Mouse (Mus musculus) left cerebral cortex, postnatal 14 days (tissue): ENCODE results near the gene Hoxb6. TPM values are rescaled to one million over a fixed set of nuclear protein-coding genes. Genes with fewer than 3 reads are reported as not detected.

Source experiments
- DNase-seq, 2 experiments: peaks; one replicate each; pipeline ENCODE4 v3.0.0; 2021 to 2022; ENCODE audit warnings: low spot score in 2 of 2, mixed read lengths in 1 of 2
- intact Hi-C: fragments of 180-260 bp; cut with DNase I; formaldehyde crosslinking; loops from one replicate; pipeline ENCODE4 v1.15.1; 2025
- total RNA-seq, 2 experiments: library from RNA; stranded (reverse); gene quantifications; 2 replicates each; pipeline ENCODE4 v1.2.3; 2021

The Hoxb6 gene
- total RNA-seq, 2 experiments from 2014 or later, result not detected

DNA sequence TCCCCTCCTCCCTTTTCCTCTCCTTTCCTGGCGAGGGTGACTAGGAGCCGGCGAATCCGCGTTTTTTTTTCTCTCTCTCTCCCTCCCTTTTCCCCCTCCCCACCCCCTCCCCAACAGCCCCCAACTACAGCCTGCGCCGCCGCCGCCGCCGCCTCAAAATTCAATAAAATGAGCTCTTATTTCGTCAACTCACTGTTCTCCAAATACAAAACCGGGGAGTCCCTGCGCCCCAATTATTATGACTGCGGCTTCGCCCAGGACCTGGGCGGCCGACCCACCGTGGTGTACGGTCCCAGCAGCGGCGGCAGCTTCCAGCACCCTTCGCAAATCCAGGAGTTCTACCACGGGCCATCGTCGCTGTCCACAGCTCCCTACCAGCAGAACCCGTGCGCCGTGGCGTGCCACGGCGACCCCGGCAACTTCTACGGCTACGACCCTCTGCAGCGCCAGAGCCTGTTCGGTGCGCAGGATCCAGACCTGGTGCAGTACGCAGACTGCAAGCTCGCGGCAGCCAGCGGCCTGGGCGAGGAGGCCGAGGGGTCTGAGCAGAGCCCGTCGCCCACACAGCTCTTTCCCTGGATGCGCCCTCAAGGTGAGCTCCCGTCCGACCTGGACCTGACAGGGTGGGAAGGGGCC lies 9.4 kb upstream of the Hoxb6 start:
- no peak for DNase-seq
- intact Hi-C loops, result loop anchor here (10.0 kb wide), 1 partner anchor 732 kb away; the partner anchor contains the start of gene Sp6

DNA sequence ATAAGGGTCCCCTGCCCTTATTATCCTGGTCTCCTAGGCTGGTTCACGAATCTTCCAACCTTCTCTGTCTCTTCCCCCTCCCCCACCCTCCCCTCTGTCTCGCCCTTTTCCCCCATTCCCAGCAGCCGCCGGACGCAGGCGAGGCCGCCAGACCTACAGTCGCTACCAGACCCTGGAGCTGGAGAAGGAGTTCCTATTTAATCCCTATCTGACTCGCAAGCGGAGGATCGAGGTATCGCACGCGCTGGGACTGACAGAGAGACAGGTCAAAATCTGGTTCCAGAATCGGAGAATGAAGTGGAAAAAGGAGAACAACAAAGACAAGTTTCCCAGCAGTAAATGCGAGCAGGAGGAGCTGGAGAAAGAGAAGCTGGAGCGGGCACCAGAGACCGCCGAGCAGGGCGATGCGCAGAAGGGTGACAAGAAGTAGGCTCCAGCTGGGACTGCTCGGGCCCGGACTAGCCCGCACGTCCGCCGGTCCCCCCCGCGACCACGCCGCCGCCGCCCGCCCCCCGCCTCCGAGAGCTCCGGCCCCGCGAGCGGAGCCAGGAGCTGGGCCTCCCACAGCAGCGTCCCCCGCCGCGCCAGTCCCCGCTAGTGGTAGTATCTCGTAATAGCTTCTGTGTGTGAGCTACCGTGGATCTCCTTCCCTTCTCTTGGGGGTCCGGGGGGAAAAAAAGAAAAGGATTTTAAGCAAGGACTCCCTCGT lies 8.1 kb upstream of the Hoxb6 start:
- intact Hi-C loops, result loop anchor here (10.0 kb wide), 1 partner anchor 731 kb away; the partner anchor contains the start of gene Sp6
- peak in 1 of 2 experiments; percentile 12 for DNase-seq

DNA sequence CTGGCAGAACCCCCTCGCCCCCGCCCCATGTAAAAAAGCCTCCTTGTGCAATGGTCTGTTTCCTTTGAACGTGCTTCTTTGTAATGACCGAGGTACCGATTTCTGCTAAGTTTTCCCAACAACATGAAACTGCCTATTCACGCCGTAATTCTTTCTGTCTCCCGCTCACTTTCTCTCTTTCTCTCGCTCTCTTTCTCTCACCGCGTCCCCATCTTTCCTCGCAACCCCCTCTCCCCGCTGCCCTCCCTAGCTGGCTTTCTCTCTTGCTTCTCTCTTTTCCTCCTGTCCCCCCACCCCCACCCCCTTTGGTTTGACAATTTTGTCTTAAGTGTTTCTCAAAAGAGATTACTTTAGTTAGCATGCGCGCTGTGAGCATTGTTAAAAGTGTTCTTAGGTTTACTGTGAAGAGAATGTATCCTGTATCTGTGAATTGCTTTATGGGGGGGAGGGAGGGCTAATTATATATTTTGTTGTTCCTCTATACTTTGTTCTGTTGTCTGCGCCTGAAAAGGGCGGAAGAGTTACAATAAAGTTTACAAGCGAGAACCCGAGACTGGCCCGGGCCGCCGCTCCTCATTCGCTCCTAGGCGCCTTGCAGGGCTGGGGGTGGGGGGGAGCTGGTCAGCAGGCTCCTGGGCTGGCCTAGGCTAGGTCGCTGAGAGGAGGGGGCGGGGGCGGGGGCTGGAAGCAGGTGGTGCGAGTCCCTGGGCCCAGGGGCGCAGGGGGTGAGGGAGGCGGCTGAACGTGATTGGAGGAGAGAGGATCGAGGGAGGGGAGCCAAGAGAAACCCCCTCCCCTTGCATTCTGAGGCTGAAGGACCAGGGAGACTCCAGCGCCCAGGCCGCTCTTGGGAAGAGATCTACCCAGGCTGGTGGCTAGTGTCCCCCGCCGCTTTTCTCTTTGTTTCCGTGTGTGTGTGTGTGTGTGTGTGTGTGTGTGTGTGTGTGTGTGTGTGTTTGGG lies 7.2 kb upstream of the Hoxb6 start:
- no peak for DNase-seq
- intact Hi-C loops, result loop anchor here (10.0 kb wide), 1 partner anchor 730 kb away; the partner anchor contains the start of gene Sp6

DNA sequence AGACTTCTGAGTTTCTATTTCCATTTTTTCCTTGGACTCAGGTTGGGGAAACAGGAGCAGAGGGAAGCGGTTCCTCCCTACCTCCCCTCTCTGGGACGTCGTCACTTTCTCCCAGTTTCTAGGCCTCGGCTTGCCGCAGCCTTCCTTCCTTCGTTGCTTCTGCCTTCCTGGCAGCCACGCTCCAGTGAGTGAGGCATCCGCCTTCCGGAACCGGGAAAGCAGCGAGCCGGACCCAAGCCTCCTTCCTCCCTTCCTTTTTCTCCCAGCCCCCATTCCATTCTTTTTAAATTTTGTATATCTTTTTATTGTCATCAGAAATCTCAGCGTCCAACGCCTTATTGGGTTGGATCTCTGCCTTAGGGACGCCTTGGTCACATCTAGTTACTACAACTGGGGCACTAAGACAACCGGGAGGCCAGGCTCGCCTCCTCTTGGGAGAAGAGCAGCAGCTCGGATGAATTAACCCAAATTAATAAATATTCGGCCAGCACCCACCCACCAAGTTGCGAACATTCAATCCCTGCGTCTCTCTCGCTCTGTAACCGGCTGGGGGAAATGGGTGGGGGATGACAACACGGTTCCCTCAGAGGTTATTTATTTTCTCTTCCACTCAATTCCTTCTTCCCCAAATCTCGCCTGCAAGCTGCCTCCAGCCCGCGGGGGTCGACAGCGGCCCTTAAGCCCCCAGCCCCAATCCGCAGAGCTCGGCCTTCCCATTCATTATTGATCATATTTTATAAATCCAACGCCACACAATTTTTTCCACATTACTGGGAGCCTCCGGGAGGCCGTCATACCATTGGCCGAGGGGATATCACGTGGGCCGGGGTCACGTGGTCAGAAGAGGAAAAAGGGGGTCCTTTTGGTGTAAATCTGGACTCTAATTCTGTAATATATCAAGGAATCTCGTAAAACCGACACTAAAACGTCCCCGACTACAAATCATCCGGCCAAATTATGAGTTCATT lies 6.2 kb upstream of the Hoxb6 start, which contains the start of gene Hoxb7:
TSS of gene Hoxb7 (plus strand) at position 853 of the 968 bp plus-strand sequence.
- DNase-seq, result no peak
- intact Hi-C loops, result loop anchor here (10.0 kb wide), 1 partner anchor 729 kb away; the partner anchor contains the start of gene Sp6

DNA sequence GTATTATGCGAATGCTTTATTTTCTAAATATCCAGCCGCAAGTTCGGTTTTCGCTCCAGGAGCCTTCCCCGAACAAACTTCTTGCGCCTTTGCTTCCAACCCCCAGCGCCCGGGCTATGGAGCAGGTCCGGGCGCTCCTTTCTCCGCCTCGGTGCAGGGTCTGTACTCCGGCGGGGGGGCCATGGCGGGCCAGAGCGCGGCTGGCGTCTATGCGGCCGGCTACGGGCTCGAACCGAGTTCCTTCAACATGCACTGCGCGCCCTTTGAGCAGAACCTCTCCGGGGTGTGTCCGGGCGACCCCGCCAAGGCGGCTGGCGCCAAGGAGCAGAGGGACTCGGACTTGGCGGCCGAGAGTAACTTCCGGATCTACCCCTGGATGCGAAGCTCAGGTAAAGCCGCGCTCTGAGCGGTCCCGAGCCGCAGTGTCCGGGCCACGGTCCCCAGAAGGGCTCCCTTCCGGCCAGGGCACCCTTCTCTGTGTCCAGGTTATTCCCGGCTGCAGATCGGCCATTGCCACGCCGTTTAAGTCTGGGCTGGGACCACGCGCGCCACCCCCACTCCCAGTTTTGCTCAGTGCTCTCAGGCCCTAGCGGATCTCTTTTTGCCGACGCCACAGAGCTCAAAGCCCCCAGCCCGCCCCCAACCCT lies 5.4 kb upstream of the Hoxb6 start:
- intact Hi-C loops, result loop anchor here (10.0 kb wide), 1 partner anchor 728 kb away; the partner anchor contains the start of gene Sp6
- no peak for DNase-seq

DNA sequence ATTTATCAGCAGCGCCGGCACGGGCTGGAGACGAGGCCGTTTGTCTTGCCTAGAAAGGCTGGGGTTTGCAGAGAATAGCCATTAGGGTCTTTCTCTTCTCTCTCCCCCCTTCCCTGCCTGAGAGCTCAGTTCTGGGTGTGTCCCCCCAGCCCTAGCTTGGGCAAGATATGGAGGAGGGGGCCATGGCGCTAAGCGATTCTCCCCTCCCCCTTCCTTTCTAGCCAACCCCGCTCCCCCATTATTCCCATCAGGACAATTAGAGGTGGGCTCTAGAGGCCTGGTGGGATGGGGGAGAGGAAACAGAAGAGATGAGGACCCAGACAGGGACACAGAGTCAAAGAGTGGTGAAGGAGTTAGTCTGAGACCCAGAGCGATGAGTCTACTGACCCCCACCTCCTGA lies 4.9 kb upstream of the Hoxb6 start:
- DNase-seq, result no peak
- intact Hi-C loops, result loop anchor here (10.0 kb wide), 1 partner anchor 727 kb away; the partner anchor contains the start of gene Sp6

DNA sequence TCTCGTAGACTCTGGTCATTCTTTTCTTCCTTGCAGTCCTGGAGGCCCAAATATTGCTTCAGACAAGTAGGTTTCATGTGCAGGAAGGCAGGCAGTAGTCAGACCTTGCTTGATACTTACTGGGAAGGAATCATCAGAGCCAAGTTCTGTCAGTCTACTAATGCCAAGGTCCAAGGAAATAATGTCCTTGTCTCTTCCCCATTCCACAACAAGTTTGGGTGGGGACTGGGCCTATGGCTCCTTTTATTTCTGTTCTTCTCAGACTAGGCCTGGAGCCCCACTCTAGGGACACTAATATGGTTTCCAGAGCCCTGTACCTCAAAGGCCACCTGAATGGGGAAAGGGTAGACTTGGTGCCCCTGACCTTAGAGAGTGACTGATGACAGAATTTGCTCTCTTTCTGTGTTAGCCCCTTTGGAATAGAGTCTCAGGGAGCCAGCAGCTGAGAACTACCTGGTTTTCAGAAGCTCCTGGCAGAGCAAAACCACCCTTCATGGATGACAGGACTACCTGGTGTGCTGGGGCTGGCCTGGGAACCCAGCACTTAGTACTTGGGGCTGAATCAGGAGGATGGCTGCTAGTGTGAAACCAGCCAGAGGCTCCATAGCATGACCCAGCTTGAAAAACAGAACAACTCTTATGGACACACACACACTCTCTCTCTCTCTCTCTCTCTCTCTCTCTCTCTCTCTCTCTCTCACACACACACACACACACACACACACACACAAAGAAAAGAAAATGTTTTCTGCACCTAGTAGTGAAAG lies 3.6 kb upstream of the Hoxb6 start:
- no peak for DNase-seq
- intact Hi-C loops, result loop anchor here (10.0 kb wide), 1 partner anchor 726 kb away; the partner anchor contains the start of gene Sp6

DNA sequence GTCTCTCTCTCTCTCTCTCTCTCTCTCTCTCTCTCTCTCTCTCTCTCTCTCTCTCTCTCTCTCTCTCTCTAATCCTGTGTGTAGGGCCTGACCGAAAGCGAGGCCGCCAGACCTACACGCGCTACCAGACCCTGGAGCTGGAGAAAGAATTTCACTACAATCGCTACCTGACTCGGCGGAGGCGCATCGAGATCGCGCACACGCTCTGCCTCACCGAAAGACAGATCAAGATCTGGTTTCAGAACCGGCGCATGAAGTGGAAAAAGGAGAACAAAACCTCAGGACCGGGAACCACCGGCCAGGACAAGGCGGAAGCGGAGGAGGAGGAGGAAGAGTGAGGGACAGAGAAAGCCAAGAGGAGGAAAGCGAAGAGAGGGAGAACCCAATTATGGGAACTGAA lies 3.0 kb upstream of the Hoxb6 start:
- DNase-seq, result no peak
- intact Hi-C loops, result loop anchor here (10.0 kb wide), 1 partner anchor 726 kb away; the partner anchor contains the start of gene Sp6

DNA sequence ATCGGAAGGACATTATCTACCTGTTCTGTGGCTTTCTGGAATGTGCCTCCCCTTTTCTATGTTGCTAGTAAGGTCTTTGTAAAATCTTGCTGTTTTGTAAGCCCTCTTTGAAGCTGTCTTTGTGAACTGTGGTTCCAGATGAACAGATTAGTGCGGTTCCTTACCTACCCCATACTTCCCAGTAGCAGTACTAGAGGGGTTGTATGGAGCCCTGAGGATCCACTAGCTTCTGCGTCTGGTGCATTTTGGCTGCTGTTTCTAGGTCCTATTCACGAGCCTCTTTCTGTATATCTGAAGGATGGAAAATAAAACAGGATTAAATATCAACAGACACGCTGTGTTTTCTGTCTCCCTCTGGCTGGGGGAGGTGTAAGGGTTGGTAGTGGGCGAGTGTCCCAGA lies 2.4 kb upstream of the Hoxb6 start:
- intact Hi-C loops, result loop anchor here (10.0 kb wide), 1 partner anchor 725 kb away; the partner anchor contains the start of gene Sp6
- no peak for DNase-seq

DNA sequence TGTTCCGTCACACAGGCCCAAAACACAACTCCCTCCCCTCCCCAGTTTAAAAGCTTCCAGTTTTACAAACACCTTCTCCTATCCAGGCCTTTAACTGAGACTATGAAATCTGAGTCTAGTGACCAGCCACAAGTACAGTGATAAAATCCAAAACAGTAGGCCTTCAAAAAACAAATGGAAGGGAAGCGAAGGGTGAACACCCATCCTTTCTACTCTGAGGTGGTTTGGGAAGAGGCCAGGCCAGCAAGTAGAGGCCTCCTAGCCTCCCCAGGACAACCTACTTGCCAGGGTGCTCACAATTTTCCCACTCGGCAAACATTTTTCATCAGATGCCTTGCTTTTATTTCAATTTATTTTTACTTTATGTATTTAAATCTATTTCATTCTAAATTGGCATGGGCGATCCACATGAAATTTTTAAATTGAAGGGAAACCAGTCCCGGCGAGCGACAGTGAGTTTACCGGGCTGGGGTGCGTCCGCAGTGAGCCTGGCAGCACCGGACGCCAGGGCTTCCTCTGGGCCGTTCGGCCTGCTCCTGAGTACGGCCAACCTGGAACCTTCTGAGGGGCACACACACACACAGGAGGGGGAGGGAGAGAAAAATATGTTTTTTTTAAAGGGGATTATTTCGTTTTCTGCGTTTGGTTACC lies 1.4 kb upstream of the Hoxb6 start:
- no peak for DNase-seq
- intact Hi-C loops, result no loop called here

DNA sequence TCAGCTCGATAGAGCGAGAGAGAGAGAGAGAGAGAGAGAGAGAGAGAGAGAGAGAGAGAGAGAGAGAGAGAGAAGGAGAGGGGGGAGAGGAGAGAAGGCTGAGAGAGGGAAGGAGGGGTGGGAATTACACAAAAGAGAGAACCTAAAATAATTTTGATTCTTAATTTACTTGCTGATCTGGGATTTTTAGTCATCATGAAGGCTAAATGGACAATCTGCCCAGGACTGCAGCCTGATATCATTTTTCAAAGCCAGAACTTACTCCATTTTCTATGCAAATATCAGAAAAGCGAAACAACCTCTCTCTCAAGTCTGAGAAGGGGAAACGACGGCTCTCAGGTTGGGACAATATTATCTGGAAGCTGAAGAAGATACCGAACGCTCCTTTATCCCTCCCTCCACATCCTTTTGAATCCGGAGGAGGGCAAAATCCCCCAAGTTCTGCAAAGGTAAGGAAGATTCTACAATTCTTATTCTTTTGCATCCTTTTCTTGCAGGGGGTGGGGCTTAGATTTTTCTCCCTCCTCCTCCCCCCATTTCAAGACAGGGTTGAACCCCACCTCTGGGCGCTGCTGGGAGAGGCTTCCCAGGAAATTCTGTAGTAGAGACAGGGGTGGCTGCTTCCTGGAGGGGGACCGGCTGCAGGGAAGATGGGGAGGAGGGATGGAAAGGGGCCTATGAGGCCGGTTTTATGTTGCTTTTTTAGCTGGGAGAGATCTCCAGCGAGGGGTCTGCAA lies 457 bp downstream of the Hoxb6 start:
- DNase-seq, result no peak
- intact Hi-C loops, result no loop called here

DNA sequence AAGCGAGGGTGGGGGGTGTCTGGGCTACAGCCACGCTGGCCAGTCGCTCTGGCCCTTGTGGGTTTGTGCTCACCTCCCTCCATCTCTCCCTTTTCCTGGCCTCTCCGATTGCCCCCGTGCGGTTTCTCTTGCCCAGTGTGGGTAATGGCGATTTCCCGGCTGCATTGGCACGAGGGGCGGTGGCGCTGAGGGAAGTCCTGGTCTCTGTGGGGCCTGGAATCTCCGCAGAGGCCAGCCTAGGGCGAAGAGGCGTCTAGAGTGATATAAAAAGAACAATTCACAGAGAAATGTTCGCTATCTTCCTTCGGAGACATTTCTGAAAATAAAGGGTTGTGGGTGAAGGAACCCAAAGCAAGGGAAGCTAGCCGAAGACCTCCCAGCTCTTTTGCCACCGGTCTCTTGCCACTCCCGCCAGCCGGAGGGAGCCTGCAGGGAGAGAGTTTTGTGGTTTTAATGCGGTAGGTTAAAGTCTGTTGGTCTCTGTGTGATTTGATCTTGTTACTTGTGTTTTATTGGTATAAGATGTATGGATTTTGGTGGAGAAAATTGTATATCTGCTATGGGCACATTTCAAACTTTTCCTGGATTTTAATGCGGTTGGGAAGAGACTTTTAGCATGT lies 1.1 kb downstream of the Hoxb6 start:
- intact Hi-C loops, result no loop called here
- DNase-seq, result no peak

DNA sequence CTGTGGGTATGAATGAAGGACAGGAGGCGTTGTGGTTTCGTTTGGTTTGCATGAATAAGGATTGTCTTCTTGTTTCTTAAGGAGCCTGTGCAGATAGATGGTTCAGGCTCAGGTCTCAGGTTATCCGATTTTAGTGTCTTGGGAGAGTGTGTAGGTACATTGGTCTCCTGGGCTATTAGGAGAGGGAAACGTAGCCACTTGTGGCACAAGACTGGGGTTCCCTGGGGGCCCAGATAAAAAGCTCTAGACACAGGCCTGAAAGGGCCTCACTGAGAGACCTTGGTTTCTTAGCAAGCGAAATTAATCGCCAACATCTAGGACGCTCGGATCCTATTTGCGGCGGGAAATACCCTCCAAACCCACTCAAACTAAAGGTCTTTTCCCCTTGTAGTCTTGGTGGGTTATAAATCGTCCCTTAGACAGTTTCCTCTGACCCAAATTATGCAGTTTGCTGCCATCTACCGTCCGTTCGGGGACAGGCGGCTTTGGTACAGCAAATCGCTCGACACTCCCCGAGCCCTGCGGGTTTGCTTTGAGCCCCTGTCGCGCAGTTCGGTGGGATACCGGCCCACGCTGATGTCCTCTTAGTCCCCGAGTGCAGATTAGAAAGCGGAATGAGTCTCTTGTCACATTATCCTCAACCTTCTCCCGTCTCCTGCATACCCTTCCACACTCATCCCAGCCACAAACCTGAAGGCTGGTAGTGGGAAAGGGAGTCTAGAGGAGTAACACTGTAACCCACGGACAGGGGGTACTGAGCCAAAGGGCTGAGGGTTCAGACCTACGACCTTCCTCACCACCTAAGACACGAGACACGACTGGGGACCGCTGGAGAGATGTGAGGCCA lies 2.2 kb downstream of the Hoxb6 start:
- peak; percentile 26 to 56 for DNase-seq
- intact Hi-C loops, result loop anchor here (2.0 kb wide), 1 partner anchor 446 kb away; no protein-coding TSS in a partner anchor

DNA sequence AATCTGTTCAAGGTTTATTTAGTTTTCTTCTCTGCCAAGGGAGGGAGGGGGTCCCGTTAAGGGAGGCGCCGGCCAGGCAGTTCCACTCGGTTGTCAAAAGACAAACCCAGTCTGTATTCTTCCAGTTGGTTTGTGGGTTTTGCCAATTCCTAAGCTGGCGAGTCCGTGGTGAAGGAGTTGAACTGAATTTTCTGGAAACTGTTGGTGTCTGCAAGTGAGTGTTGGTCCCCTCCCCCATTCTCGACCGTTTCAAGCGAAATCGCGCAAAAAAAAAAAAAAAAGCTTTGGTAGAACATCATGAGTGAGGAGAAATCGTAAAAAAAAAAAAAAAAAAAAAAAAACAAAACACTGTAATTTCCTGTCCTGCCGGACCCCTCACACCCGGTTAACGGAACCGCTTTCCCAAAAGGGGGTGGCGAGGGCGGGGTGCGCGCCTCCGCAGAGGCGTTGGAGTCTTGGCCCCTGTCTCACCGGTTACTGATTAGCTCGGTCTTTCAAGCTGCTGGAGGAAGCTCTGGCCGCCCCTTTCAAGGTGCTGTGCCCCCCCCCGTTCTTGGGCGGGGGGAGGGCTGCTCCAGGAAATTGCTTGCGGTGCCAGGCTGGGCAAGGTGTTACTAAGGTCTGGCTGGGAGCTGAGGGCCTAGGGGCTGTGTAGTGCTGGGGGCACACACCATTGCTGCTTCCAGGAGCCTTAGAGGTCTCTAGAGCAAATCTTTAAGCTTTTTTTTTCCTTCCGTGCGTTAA lies 3.0 kb downstream of the Hoxb6 start:
- DNase-seq, result no peak
- intact Hi-C loops, result loop anchor here (2.0 kb wide), 1 partner anchor 446 kb away; no protein-coding TSS in a partner anchor
